Mouse (Mus musculus) liver, adult (tissue): ENCODE data around the gene Gm12216.

Experiments used
- GATA4 ChIP-seq: IDR thresholded peaks from 2 replicates; pipeline ENCODE4 v1.6.1; 2014; ENCODE audit warnings: mild to moderate bottlenecking, low read length; ENCODE audit not compliant: insufficient replicate concordance

Gm12216 gene

DNA sequence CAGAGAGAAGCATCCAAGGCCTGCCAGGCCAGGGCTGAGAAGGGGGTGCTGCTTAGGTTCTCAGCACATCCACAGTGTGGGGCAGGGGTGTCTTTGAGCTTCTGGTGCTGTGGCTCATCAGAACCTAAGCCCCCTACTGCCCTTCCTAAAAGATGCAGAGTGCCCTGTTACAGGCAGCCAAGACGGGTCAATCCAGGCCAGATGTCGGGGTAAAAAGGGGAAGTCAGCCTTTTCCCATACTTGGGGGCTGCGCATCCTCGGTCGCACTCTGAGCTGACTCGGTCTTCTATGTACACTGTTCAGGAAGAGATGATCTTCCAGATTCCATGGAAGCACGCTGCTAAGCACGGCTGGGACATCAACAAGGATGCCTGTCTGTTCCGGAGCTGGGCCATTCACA lies 86.5 kb downstream of the Gm12216 start:
- TF ChIP-seq GATA4, result no peak

DNA sequence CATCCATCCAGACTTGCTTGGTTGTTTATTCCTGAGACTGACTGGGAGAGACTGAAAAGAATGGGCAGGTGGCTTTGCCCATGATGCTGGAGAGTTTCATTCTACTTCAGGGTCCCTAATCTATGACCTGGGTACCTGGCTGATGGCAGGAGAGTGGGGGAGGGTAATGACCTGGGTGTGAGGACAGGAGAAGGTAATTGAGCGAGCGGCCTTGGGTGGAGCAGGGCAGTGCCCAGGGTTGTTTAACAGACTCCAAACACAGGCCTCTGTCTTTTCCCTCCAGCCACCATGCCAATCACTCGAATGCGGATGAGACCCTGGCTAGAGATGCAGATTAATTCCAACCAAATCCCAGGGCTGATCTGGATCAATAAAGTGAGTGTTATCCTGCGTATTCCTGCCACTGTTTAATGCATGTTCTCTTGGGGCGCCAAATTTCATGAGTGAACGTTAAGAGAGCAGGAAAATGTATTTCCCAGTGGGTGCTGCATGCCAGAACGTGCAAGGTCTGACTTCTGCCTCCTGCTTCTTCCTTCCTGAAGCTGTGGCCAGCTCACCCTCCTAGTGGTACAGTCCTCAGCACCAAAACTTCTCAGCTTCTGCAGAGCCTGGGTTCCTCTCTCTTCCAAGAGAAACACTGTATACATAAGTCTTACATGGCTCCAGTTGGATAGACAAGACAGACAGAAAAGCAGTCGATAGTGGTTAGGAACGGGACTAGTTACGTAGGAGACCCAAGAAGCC lies 87.9 kb downstream of the Gm12216 start:
- no peak for TF ChIP-seq GATA4

DNA sequence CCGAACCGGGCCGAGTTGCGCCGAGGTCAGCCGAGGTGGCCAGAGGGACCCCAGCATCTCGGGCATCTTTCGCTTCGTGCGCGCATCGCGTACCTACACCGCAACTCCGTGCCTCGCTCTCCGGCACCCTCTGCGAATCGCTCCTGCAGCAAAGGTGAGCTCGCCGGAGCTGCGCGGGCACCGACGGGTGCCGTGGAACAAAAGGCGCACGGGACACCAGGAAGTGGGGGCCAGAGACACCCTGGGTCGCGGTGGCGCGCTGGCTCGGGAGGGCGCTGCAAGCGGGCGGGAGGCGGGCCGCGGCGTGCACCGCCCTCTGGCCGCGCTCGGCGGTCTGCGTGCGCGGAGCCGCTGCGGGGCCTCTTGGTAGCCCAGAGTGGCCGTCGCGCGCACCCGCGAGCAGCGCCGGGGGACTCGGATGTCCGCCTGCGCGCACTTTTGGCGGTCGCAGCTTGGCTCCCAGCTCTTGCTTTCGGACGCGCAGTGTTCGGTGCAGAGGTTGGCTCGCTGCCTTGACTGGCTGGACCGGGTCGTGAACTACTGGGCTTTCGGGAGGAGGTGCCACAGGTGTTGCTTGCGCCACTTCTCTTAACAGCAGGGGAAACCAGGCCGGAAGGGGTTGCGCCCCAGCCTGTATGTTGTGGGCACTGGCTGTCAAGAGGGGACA lies 88.8 kb downstream of the Gm12216 start:
- no peak for TF ChIP-seq GATA4

DNA sequence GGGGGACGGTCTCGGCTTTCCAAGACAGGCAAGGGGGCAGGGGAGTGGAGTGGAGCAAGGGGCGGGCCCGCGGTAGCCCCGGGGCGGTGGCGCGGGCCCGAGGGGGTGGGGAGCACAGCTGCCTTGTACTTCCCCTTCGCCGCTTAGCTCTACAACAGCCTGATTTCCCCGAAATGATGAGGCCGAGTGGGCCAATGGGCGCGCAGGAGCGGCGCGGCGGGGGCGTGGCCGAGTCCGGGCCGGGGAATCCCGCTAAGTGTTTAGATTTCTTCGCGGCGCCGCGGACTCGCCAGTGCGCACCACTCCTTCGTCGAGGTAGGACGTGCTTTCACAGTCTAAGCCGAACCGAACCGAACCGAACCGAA lies 89.3 kb downstream of the Gm12216 start, which contains the start of gene Irf1:
Gene Irf1, plus strand, starts transcription at position 255 of the 365 bp plus-strand sequence.
- peak; percentile 54; the same call in 1 of the 2 replicates for TF ChIP-seq GATA4

DNA sequence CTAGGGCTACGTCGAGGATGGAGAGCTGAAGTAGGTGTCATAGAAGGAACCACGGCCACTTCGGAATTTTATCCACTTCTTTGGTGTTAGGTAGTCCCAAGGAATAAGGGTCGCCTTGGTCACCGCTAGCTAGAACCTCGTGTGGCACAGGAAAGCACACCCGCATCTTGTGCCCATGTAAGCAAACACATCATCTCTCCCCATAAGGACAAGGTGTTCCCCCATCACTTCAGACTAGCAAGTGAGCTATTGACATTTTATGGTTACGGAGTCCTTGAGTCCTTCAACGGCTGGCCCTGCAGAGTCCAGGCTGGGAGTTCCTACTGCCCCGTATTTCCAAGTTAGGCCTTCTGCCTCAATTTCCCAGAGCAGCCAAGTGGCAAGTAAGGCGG lies 89.9 kb downstream of the Gm12216 start:
- TF ChIP-seq GATA4, result no peak

DNA sequence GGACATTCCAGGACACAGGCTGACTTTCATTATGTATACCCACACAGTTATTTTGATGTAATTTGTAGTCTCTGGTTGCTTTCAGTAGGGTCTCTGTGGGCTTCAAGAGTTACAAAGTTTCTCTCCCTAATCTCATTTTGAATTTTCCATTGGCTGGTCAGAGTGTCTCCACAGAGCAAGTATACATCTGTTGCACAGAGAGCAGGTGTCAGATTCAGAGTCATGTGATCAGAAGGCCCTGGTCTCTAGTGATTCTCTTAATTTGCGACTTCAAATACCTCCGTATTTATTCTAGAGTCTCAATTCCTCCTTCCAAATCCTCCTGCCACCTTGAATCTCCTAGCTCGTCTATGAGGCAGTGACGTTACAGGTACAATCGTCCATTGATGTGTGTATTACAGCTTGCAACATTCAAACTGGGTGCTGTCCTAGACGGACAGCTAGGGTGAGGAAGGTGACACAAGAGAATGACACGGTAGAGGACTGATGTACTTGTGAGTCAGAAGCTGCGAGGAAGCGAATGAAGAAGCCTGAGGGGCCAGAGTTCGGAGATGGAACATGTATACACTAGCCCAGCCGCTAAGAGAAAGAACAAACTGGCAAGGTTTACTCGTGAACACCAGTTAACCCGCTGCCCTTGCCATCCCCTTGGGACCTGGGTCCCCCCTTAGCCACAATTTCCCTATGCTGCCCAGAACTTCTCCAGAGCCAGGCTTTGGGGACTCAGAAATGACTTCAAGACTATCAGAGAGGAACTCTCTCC lies 90.5 kb downstream of the Gm12216 start:
- TF ChIP-seq GATA4, result no peak

DNA sequence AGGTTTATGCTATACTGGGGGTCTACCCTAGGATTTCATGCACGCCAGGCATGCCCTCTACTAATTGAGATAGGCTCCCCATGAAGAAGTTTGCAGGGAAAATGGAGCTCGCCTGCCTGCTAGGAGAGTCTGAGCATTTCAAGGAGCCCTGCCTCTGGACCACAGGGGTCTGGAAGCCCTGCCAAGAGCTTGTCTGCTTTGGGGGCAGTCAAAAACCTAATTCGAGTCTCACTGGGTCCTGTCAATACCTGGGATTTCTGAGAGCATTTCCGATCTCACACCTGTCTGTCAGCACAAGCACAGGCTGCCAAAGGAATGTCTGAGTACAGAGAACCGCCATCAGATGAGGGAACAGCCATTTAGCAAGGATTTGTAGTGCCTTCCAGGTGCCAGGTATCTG lies 94.5 kb downstream of the Gm12216 start:
- TF ChIP-seq GATA4, result no peak

DNA sequence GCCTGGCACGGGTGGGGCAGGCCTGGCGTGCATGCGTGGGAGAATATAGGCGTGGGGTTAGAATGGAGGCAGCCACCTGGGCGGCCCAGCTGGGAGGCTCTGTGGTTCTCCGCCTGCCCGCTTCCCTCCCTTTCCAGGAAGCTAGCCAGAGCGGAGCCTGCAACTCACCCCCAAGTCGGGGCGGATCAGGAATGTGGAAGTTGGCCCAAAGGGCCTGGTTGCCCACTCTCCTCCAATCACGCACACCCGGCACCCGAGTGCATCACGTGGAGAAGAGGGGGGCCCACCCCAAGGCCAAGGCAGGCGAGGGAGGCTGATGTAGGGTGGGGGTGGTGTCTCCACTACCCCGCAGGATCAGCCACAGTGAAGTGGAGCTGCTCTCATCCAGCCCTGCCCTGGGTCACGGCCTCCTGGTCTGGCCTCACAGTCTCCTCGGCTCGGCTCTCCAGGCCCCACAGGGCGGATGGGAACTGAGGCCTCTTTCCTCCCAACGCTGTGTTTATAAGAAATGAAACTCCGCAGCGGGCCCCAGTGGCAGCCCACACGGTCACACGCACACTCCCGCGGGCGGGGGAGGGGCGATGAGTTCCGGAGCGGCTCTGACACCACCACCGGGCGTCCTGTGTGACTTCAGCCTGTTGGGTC lies 95.4 kb downstream of the Gm12216 start:
- no peak for TF ChIP-seq GATA4

DNA sequence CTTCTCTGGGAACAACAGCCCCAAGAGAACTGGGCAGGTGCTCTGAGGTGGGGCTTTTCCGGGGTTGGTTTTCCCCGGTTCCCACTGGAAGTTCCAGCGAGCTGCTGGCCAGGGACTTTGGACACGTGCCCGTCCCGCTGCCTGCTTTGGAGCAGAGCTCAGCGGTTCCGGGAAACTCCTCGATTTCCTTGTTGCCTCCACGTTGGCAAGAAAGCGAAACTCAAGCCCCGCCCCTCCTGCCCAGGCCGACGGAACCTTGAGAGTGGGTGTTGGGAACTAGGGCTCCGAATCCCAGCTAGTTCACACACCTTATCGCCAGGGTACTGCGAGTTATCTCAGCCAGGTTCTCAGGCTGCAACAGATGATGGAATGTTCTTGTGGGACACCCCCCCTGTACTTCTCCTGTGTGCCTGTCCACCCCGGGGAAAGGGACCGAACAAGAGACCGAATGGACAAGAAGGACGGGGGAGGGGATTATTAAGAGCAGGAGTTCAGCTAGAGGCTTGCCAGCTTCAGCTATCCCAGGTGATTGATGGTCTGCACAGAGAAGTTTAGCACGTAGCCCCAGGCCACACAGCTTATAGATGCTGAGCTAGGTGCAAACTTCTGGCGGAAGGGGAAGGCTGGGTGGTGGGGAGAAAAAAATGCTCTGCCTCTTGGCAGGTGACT lies 96.1 kb downstream of the Gm12216 start:
- peak; percentile 39; the same call in 1 of the 2 replicates for TF ChIP-seq GATA4

DNA sequence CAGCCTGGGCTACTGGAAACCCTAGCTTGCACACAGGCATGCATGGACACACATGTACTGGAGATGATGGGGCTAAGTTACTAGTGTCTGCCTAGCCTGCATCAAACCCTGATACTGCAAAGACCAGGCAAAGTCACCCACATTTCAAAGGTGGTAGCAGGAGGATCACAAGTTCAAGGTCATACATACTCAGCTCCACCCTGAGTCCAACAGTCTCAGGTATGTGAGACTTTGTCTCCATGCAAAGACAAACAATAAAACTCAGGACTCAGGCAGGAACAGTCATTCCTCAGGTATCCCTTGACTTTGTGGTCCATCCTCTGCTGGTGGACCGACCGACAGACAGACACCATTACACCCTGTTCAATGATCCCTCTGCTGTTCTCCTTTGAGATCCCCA lies 96.6 kb downstream of the Gm12216 start:
- no peak for TF ChIP-seq GATA4

DNA sequence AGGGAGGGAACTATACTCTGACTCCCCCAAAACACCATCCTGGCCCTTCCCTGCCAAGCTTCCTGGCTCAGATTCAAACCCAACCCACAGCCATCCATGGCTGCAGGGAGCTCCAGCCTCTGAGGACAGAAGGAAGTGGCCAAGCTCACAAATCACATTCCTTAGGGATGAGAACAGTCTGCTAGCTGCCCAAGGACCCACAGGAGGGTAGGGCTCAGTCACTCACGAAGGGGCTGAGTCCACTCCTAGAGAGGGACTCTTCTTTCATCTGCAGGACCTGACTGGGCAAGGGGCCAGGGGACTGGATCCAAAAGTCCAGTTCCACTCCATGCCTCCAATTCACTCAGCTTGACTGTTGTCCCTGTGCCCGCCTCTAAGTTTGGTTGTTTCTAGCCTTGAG lies 97.2 kb downstream of the Gm12216 start:
- TF ChIP-seq GATA4, result no peak

DNA sequence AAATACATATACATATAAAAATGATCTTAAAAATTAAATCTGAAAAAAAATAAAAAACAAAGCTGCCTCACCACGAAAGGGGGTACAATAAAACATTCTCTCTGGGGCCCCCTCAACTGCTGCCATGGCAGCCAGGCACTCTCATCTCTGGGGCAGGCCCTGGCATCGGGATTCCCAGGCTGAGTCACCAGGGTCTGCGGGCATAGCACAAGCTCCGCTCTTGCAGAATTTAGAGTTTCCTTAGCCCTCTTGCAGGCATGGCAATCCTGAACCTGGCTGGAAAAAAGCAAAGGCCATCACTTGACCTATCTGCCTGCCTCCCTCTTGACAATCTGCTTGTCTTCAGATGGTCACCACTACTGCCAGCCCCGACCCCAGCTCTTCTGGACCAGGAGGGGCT lies 97.8 kb downstream of the Gm12216 start:
- TF ChIP-seq GATA4, result no peak

DNA sequence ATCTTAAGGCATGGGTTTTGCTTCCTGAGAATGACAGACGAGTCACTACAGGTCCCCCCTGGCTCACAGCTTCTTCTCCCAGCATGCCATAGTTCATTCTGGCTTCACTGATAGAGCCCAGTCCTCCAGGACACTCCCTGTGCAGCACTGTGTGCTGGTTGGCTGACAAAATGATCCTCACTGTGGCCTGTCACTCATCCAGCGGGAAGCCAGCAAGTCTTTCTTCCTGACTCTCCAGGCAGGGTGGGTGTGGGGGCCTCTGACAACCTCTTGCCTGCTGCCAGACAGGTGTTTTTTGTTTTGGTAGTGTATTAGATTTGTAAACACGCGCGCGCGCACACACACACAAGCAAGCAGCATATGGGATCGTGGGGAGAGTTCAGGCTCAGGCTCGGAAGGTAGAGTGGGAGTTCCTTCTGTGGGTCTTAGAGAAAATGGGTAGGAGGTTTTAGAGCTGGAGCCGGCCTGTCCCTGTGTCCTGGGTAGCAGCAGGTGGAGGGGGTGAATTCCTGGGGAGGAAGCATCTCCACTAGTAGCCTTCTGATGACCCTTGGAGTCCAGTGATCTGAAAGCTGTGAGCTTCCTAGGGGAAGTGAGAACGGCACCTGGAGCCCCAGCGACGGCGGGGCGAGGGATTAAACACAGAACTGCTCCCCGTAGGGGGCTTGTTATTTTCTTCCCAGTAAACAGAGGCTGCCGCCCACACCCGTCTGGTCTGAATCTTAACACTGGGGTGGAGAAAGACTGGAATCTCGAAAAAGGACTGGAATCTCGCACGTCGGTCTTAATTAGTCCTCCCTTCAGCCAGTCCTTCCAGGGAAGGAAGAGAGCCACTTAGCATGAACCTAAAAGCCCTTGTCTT lies 99.3 kb downstream of the Gm12216 start:
- no peak for TF ChIP-seq GATA4

DNA sequence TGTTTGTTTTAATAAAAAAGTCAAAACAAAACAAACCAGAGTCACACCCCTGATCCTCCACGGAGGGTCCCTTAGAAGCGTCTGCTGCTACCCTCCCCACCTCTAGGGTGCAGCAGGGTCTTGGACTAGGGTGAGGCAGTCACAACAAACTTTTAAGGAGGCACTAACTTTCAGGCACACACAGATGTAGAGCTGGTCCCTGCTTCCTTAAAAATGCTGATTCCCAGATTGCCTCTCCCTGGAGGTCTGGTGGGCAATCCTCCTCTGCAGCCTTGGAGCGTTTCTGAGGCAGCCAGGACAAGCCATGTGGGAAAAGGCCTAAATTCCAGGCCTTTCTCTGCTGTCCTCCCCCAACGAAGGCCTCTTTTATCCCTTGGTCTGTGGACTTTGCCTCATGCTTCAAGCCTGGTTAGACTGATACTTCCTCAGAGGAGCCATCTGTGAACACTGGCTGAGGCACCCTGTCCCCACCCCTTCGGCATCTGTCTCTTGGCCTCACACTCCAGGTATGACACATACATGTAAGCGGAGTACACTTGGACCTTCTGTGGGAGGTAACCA lies 100.2 kb downstream of the Gm12216 start:
- no peak for TF ChIP-seq GATA4
